Mouse (Mus musculus) stomach, postnatal 0 days (tissue): ENCODE measurements at regions not wholly inside any gene's neighbourhood (a gene's known extent, or its start where the extent isn't known, plus 50 kb on each side); places are given as distances from the start of the nearest gene placed in this dataset.

ENCODE experiments used
- ATAC-seq: fragments of 200-750 bp; cut with Nextera tagmentation; 2 replicates; pipeline ENCODE4 v1.8.0; 2017; ENCODE audit not compliant: low FRiP score, low TSS enrichment
- DNase-seq: peaks from one replicate; pipeline ENCODE4 v3.0.0-alpha.2; 2016; ENCODE audit warnings: low spot score
- H3K27ac ChIP-seq: fragments of 300-500 bp; sonication (generic); replicated peaks from 2 replicates; pipeline ENCODE4 v1.5.1; 2014; ENCODE audit warnings: mild to moderate bottlenecking, control low read depth
- H3K27me3 ChIP-seq: fragments of 300-500 bp; sonication (generic); 2 replicates; pipeline ENCODE4 v1.6.1; 2014; ENCODE audit warnings: low read length; ENCODE audit not compliant: control insufficient read depth, insufficient read depth
- H3K36me3 ChIP-seq: fragments of 300-500 bp; sonication (generic); 2 replicates; pipeline ENCODE4 v1.6.1; 2014; ENCODE audit warnings: low read length, mixed read lengths; ENCODE audit not compliant: control insufficient read depth, insufficient read depth
- H3K4me1 ChIP-seq: fragments of 300-500 bp; sonication (generic); replicated peaks from 2 replicates; pipeline ENCODE4 v1.6.1; 2014; ENCODE audit warnings: antibody characterized with exemption; ENCODE audit not compliant: control insufficient read depth, insufficient read depth
- H3K4me2 ChIP-seq: fragments of 300-500 bp; sonication (generic); replicated peaks from 2 replicates; pipeline ENCODE4 v1.6.1; 2014; ENCODE audit warnings: low read depth, mild to moderate bottlenecking, control low read depth, moderate library complexity
- H3K4me3 ChIP-seq: fragments of 300-500 bp; sonication (generic); 2 replicates; pipeline ENCODE4 v1.5.1; 2014; ENCODE audit warnings: low read depth, low read length, control low read depth
- H3K9ac ChIP-seq: fragments of 300-500 bp; sonication (generic); 2 replicates; pipeline ENCODE4 v1.6.1; 2014; ENCODE audit warnings: mild to moderate bottlenecking, low read length, control low read depth, mixed read lengths
- H3K9me3 ChIP-seq: fragments of 300-500 bp; sonication (generic); 2 replicates; pipeline ENCODE4 v1.6.1; 2016; ENCODE audit warnings: low read length; ENCODE audit not compliant: control insufficient read depth
- CTCF ChIP-seq: IDR thresholded peaks from 2 replicates; pipeline ENCODE4 v1.5.1; 2016; ENCODE audit warnings: antibody characterized with exemption, low read depth, mild to moderate bottlenecking, moderate library complexity
- EP300 ChIP-seq: optimal IDR thresholded peaks from 2 replicates; pipeline ENCODE3; 2016; ENCODE audit warnings: antibody characterized with exemption
- WGBS: fragments of 180-500 bp; shearing (Covaris S2); extraction: QIAGEN DNeasy Blood & Tissue Kit; methylation state at CpG from one replicate; pipeline ENCODE4 v1.1.7; 2014; 5-methylcytosine and 5-hydroxymethylcytosine counted together

DNA sequence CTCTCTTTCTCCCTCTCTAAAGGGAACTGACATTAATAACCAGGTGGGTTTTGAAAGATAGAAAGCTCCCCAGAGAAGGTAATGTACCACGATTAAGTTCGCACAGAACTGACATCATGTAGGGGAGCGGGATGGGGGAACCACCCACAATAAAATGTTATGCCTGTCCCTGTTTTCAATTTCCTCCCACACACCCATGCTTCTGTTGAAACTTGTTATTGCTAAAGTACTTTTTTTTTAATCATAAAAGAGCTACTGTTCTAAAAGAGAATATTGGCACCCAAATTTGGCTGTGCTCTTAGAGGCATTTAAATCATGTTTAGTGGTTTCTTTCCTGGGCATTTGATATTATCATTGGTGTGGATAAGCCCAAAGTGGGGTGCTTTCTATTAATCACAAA is 82.6 kb upstream of the Phactr1 start:
- no peak for DNase-seq
- TF ChIP-seq CTCF (no peak), EP300 (no peak)
- H3K27me3 ChIP-seq, result no peaks in the 10 kb centered on the region
- no peaks in the 10 kb centered on the region for H3K36me3 ChIP-seq
- H3K9ac ChIP-seq, result no peak overlapping the region
- no peak overlapping the region for H3K27ac ChIP-seq
- WGBS, result 83% methylated on average over 3 of the region's 3 CpGs
- no peaks in the 10 kb centered on the region for H3K9me3 ChIP-seq
- no peak overlapping the region for H3K4me3 ChIP-seq
- no peaks in the 10 kb centered on the region for H3K4me1 ChIP-seq
- no peak for ATAC-seq
- H3K4me2 ChIP-seq, result no peak overlapping the region

DNA sequence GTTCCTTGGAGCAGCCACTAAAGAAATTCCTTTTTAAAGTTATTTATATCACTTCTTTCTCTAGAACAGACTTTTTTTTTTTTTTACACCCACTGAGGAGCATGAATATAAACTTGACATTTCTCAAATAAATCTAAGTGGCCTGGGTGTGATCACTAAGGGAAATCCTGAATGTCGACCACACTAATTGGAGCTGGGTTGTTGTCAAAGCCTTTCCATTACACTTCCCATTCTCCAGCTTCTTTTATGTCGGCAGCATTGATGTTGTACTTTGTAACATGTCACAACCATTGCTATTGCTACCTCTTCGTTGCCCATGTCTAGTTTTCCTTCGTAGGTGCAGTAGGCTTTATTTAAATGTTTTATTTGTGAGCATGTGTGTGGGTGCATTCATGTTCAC is 77.1 kb upstream of the Phactr1 start:
- no peaks in the 10 kb centered on the region for H3K36me3 ChIP-seq
- DNase-seq (no peak), ATAC-seq (no peak)
- H3K4me2 ChIP-seq, result no peak overlapping the region
- no peak overlapping the region for H3K4me3 ChIP-seq
- TF ChIP-seq CTCF (no peak), EP300 (no peak)
- no peaks in the 10 kb centered on the region for H3K4me1 ChIP-seq
- H3K27me3 ChIP-seq, result no peaks in the 10 kb centered on the region
- 67% methylated on average over 4 of the region's 4 CpGs for WGBS
- H3K9me3 ChIP-seq, result no peaks in the 10 kb centered on the region
- no peak overlapping the region for H3K27ac ChIP-seq
- no peak overlapping the region for H3K9ac ChIP-seq

DNA sequence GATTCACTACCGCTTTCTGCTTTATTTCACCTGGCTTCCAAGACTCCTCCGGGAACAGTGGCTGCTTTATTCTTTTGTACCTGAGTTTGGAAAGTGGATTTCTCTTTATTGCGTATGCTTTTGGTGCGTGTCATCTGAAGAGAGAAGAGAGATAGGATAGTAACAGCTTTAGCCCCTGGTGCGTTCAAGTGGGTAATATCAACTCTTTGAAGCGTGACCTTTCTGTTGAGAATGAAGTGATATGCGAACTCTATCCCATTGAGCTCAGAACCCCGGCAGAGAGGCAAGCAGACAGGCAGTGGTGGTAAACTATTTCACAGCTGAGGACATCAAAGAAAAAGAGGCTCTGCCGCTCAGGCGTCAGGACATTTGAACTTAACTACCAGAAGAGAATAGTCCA is 72.7 kb upstream of the Phactr1 start:
- WGBS, result 60% methylated on average over 10 of the region's 10 CpGs
- Histone ChIP-seq H3K36me3 (no peaks in the 10 kb centered on the region), H3K27me3 (no peaks in the 10 kb centered on the region), H3K9me3 (no peaks in the 10 kb centered on the region), H3K4me1 (no peaks in the 10 kb centered on the region), H3K9ac (no peak overlapping the region), H3K27ac (no peak overlapping the region), H3K4me3 (no peak overlapping the region), H3K4me2 (no peak overlapping the region)
- DNase-seq (no peak), ATAC-seq (no peak)
- TF ChIP-seq CTCF, result no peak
- no peak for TF ChIP-seq EP300

DNA sequence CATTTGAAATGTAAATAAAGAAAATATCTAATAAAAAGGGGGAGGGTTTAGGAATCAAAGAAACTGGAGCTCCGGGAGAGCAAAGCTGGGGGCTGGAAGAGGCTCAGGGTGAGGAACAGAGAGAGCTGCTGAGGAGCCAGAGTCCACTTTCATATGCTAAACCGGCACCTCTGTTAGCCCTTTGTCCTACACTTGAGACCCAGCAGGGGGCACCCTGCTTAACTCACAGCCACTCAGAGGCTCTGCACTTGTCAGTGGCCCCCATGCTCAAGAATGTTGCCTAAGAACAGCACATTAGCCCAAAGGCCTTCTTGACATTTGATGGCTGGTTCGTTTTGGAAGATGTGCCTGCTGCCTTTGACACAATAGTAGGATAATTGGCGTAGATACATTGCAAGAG is 71.5 kb upstream of the Phactr1 start:
- no peak overlapping the region for H3K4me2 ChIP-seq
- TF ChIP-seq CTCF (peak; percentile 34; the same call in 1 of the 2 replicates), EP300 (no peak)
- no peak for ATAC-seq
- no peak overlapping the region for H3K4me3 ChIP-seq
- H3K9ac ChIP-seq, result no peak overlapping the region
- WGBS, result 39% methylated on average over 4 of the region's 4 CpGs
- H3K4me1 ChIP-seq, result no peaks in the 10 kb centered on the region
- H3K9me3 ChIP-seq, result no peaks in the 10 kb centered on the region
- H3K36me3 ChIP-seq, result no peaks in the 10 kb centered on the region
- no peaks in the 10 kb centered on the region for H3K27me3 ChIP-seq
- no peak overlapping the region for H3K27ac ChIP-seq
- no peak for DNase-seq

DNA sequence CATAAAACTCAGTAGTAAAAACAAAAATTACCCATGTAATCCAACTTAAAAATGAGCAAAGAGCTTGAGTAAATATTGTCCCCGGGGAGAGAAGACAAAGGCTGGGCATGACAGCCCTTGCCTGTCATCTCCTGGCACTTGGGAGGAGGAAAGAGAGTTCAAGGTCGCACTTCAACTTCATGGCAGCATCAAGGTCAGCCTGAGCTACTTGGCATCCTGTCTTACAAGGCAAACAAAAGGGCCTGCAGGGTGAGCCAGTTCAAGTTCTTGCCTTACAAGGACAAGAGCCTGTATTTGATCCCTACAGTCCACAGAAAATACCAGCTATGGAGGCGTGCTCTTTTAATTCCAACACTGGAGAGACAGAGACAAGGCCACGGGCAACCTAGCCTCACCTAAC is 67.1 kb upstream of the Phactr1 start:
- H3K27ac ChIP-seq, result no peak overlapping the region
- H3K9ac ChIP-seq, result no peak overlapping the region
- DNase-seq (no peak), ATAC-seq (no peak)
- H3K4me2 ChIP-seq, result no peak overlapping the region
- WGBS, result 55% methylated on average over 4 of the region's 4 CpGs
- H3K9me3 ChIP-seq, result no peaks in the 10 kb centered on the region
- no peaks in the 10 kb centered on the region for H3K27me3 ChIP-seq
- H3K4me1 ChIP-seq, result no peaks in the 10 kb centered on the region
- no peaks in the 10 kb centered on the region for H3K36me3 ChIP-seq
- no peak overlapping the region for H3K4me3 ChIP-seq
- TF ChIP-seq EP300 (no peak), CTCF (no peak)

DNA sequence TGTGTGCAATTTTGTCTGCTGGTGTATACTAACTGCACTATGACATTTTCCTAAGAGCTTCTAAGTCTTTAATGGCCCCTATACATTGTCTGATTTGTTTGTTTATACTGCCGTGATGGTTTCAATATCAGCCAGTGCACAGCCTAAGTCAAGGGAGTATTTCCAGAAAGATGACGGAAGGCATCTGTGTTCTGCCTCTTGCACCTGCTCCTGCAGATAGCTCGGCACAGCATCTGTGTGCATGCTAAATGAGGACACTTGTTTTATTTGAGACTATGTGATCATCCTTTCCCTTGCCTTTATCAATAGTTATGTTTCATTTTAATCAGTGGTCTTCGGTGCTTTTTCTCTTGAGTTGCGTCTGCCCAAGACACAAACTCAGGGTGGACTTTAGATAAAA is 64.6 kb upstream of the Phactr1 start:
- Histone ChIP-seq H3K9me3 (no peaks in the 10 kb centered on the region), H3K4me3 (no peak overlapping the region), H3K9ac (no peak overlapping the region), H3K4me2 (no peak overlapping the region), H3K36me3 (no peaks in the 10 kb centered on the region), H3K27ac (no peak overlapping the region), H3K27me3 (no peaks in the 10 kb centered on the region), H3K4me1 (no peaks in the 10 kb centered on the region)
- WGBS, result 68% methylated on average over 5 of the region's 5 CpGs
- DNase-seq, result no peak
- no peak for ATAC-seq
- TF ChIP-seq EP300 (no peak), CTCF (no peak)
